Mouse (Mus musculus) heart, postnatal 0 days (tissue): ENCODE data around the gene Neurl1a. TPM values are rescaled to one million over a fixed set of nuclear protein-coding genes. Genes with fewer than 3 reads are reported as not detected.

ENCODE experiments used
- ATAC-seq: fragments of 200-750 bp; cut with Nextera tagmentation; 2 replicates; pipeline ENCODE4 v1.8.0; 2017; ENCODE audit warnings: low read depth, moderate number of reproducible peaks, moderate library complexity; ENCODE audit not compliant: insufficient read depth
- DNase-seq: peaks from one replicate; pipeline ENCODE4 v3.0.0-alpha.2; 2016; ENCODE audit warnings: low spot score
- H3K27ac ChIP-seq: fragments of 300-500 bp; sonication (generic); 2 replicates; pipeline ENCODE4 v1.5.1; 2014; ENCODE audit warnings: low read depth, mild to moderate bottlenecking
- H3K27me3 ChIP-seq: fragments of 300-500 bp; sonication (generic); 2 replicates; pipeline ENCODE4 v1.6.1; 2014; ENCODE audit warnings: low read length, mixed read lengths; ENCODE audit not compliant: control insufficient read depth, insufficient read depth
- H3K36me3 ChIP-seq: fragments of 300-500 bp; sonication (generic); replicated peaks from 2 replicates; pipeline ENCODE4 v1.6.1; 2014; ENCODE audit warnings: low read length, mixed read lengths; ENCODE audit not compliant: control insufficient read depth, insufficient read depth
- H3K4me1 ChIP-seq: fragments of 300-500 bp; sonication (generic); 2 replicates; pipeline ENCODE4 v1.6.1; 2014; ENCODE audit warnings: antibody characterized with exemption; ENCODE audit not compliant: control insufficient read depth, insufficient read depth
- H3K4me2 ChIP-seq: fragments of 300-500 bp; sonication (generic); 2 replicates; pipeline ENCODE4 v1.6.1; 2014; ENCODE audit warnings: low read depth, mild to moderate bottlenecking, low read length, moderate library complexity
- H3K4me3 ChIP-seq: fragments of 300-500 bp; sonication (generic); 2 replicates; pipeline ENCODE4 v1.5.1; 2014; ENCODE audit warnings: low read depth, low read length
- H3K9ac ChIP-seq: fragments of 300-500 bp; sonication (generic); replicated peaks from 2 replicates; pipeline ENCODE4 v1.6.1; 2014; ENCODE audit warnings: low read depth, low read length, mixed read lengths
- H3K9me3 ChIP-seq: fragments of 300-500 bp; sonication (generic); replicated peaks from 2 replicates; pipeline ENCODE4 v1.6.1; 2016; ENCODE audit warnings: low read length; ENCODE audit not compliant: control insufficient read depth
- CTCF ChIP-seq: IDR thresholded peaks from 2 replicates; pipeline ENCODE4 v1.5.1; 2016; ENCODE audit warnings: antibody characterized with exemption, control low read depth, low read depth
- EP300 ChIP-seq: IDR thresholded peaks from 2 replicates; pipeline ENCODE4 v1.6.1; 2016; ENCODE audit warnings: antibody characterized with exemption, low read depth
- WGBS: fragments of 180-500 bp; shearing (Covaris S2); extraction: QIAGEN DNeasy Blood & Tissue Kit; methylation state at CpG from one replicate; pipeline ENCODE4 v1.1.7; 2014; 5-methylcytosine and 5-hydroxymethylcytosine counted together
- microRNA-seq: library from miRNA; unstranded; fragments of <30 nt; microRNA quantifications from one replicate; pipeline ENCODE4, GENCODE M21; 2016
- polyA plus RNA-seq: library from polyadenylated mRNA; unstranded; fragments of >200 nt; fragmentation: Nextera tagmentation; extraction: Ambion mirVana; gene quantifications from 2 replicates; pipeline ENCODE4 v1.2.1, GENCODE M21; 2015
- total RNA-seq: library from RNA; depleted of rRNA; stranded (reverse); fragments of >200 nt; gene quantifications from 2 replicates; pipeline ENCODE4 v1.2.3, GENCODE M21; 2014; ENCODE audit warnings: low replicate concordance; rRNA removed

Gene Neurl1a
- total and polyA plus RNA-seq, 2 experiments from 2014 or later = 0.27 to 1.8 TPM

- no peak overlapping the region for H3K9ac ChIP-seq
- no peak overlapping the region for H3K27ac ChIP-seq
- TF ChIP-seq CTCF = no peak
- no peak for TF ChIP-seq EP300
- H3K36me3 ChIP-seq = 0 out of 2 replicates have a peak, but pooled peaks cover 13% of the 10 kb centered on the region
- H3K27me3 ChIP-seq = no peaks in the 10 kb centered on the region
- ATAC-seq (no peak), DNase-seq (no peak)
- H3K4me1 ChIP-seq = peaks cover 19% of the 10 kb centered on the region
- no peaks in the 10 kb centered on the region for H3K9me3 ChIP-seq
- WGBS = 82% methylated on average over 10 of the region's 10 CpGs
- no peak overlapping the region for H3K4me2 ChIP-seq
- H3K4me3 ChIP-seq = no peak overlapping the region
These were observed 126.8 kb downstream of the Neurl1a start for GRCm38 (mm10) chr19:47305401-47305800.

- DNase-seq (no peak), ATAC-seq (no peak)
- Histone ChIP-seq H3K27me3 (no peaks in the 10 kb centered on the region), H3K4me3 (no peak overlapping the region), H3K36me3 (0 out of 2 replicates have a peak, but pooled peaks cover 13% of the 10 kb centered on the region), H3K9me3 (no peaks in the 10 kb centered on the region), H3K4me1 (peaks cover 17% of the 10 kb centered on the region), H3K9ac (no peak overlapping the region), H3K4me2 (no peak overlapping the region), H3K27ac (no peak overlapping the region)
- TF ChIP-seq EP300 = no peak
- TF ChIP-seq CTCF = no peak
- WGBS = 90% methylated on average over 14 of the region's 14 CpGs
These were observed 127.7 kb downstream of the Neurl1a start for GRCm38 (mm10) chr19:47306128-47306916.

- 0 out of 2 replicates have a peak, but pooled peaks cover 15% of the 10 kb centered on the region for H3K36me3 ChIP-seq
- 91% methylated on average over 8 of the region's 8 CpGs for WGBS
- no peaks in the 10 kb centered on the region for H3K9me3 ChIP-seq
- peaks cover 17% of the 10 kb centered on the region for H3K4me1 ChIP-seq
- H3K27ac ChIP-seq = no peak overlapping the region
- H3K27me3 ChIP-seq = no peaks in the 10 kb centered on the region
- no peak overlapping the region for H3K9ac ChIP-seq
- ATAC-seq (no peak), DNase-seq (no peak)
- no peak overlapping the region for H3K4me2 ChIP-seq
- no peak for TF ChIP-seq EP300
- TF ChIP-seq CTCF = no peak
- H3K4me3 ChIP-seq = no peak overlapping the region
These were observed 128.3 kb downstream of the Neurl1a start for GRCm38 (mm10) chr19:47306917-47307315.

Small RNAs within 50 kb of the gene (microRNA-seq; reads per million reads assigned to microRNA genes)
- not detected for gene Mir6995

Other genes starting within 250 kb of the Neurl1a start
- not detected in 2 replicates for gene Ina, start 164.1 kb upstream of the Neurl1a start, total RNA-seq
- not detected in 2 replicates for gene Ina, start 164.1 kb upstream of the Neurl1a start, polyA plus RNA-seq
- 33.9 and 48.1 TPM in 2 replicates for gene Nt5c2, start 163.7 kb upstream of the Neurl1a start, total RNA-seq
- gene Nt5c2, start 163.7 kb upstream of the Neurl1a start, polyA plus RNA-seq = 92.7 and 111 TPM in 2 replicates
- 3.3 and 4.3 TPM in 2 replicates for gene Pcgf6, start 127.9 kb upstream of the Neurl1a start, total RNA-seq
- gene Pcgf6, start 127.9 kb upstream of the Neurl1a start, polyA plus RNA-seq = 4.1 and 4.2 TPM in 2 replicates
- gene Taf5, start 111.1 kb upstream of the Neurl1a start, total RNA-seq = 5.1 and 7.0 TPM in 2 replicates
- 1.2 and 1.5 TPM in 2 replicates for gene Taf5, start 111.1 kb upstream of the Neurl1a start, polyA plus RNA-seq
- 1,537 and 1,673 TPM in 2 replicates for gene Usmg5, start 88.2 kb upstream of the Neurl1a start, total RNA-seq
- 5,899 and 6,150 TPM in 2 replicates for gene Usmg5, start 88.2 kb upstream of the Neurl1a start, polyA plus RNA-seq
- gene Pdcd11, start 88.1 kb upstream of the Neurl1a start, total RNA-seq = 7.7 and 8.8 TPM in 2 replicates
- gene Pdcd11, start 88.1 kb upstream of the Neurl1a start, polyA plus RNA-seq = 3.2 and 4.0 TPM in 2 replicates
- 2.4 and 6.8 TPM in 2 replicates for gene Calhm2, start 40.5 kb upstream of the Neurl1a start, total RNA-seq
- 3.1 and 3.5 TPM in 2 replicates for gene Calhm2, start 40.5 kb upstream of the Neurl1a start, polyA plus RNA-seq
- not detected in 2 replicates for gene Calhm1, start 34.6 kb upstream of the Neurl1a start, total RNA-seq
- gene Calhm1, start 34.6 kb upstream of the Neurl1a start, polyA plus RNA-seq = not detected in 2 replicates
- not detected in 2 replicates for gene Calhm3, start 21.1 kb upstream of the Neurl1a start, total RNA-seq
- gene Calhm3, start 21.1 kb upstream of the Neurl1a start, polyA plus RNA-seq = not detected in 2 replicates